Mouse (Mus musculus): Measurements from ENCODE around the gene Spaca4. TPM values are rescaled to one million over a fixed set of nuclear protein-coding genes. Genes with fewer than 3 reads are reported as not detected.

The Spaca4 gene
- polyA plus RNA-seq, 1 experiment from 2014 or later, result not detected

DNA sequence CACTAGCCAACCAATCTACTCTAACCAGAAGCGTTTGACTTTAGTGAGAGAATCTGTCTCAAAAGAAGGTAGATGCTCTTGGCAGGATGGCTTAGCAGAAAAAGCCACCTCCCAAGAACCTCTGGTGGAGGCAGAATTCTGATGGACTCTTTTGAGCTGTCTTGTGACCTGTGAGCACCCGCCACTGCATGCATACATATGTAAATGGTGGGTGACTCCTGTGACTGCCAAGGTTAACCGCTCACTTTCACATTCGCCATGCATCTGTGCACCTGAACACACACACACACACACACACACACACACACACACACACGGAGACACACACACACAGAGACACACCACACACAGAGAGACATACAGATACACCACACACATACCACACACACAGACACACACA, 21.8 kb upstream of the Spaca4 start:
- H3K27me3 ChIP-seq, result peaks cover 2% of the 10 kb centered on the region; the same call in 1 of the 2 replicates
- no peaks in the 10 kb centered on the region for H3K9me3 ChIP-seq
- WGBS, result 78% methylated on average over 5 of the region's 5 CpGs
- H3K4me1 ChIP-seq (replicated peaks), result peaks cover 7% of the 10 kb centered on the region
- H3K36me3 ChIP-seq, result no peaks in the 10 kb centered on the region
- H3K4me3 ChIP-seq (replicated peaks), result no peak overlapping the region
- no peak for ATAC-seq
- no peak overlapping the region for H3K4me2 ChIP-seq (replicated peaks)
- H3K9ac ChIP-seq (replicated peaks), result no peak overlapping the region
- H3K27ac ChIP-seq, result no peak overlapping the region

DNA sequence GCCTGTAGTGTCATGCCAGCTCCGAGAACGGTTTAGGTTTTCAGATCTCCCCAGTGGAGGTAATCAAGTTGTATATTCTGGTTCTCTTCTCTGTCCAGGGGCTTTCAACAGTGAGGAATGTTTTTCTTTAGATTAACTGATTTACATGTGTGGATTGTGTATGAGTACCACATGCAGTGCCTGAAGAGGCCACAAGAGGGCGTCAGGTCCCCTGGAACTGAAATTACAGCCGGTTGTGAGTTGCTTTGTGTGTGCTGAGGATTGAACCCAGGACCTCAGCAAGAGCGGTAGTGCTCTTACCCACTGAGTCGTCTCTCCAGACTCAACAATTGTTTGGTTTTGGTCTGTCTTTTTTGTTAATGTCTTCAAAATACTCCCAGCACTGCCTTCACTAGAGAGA, 20.9 kb upstream of the Spaca4 start:
- 64% methylated on average over 6 of the region's 6 CpGs for WGBS
- ATAC-seq, result no peak

DNA sequence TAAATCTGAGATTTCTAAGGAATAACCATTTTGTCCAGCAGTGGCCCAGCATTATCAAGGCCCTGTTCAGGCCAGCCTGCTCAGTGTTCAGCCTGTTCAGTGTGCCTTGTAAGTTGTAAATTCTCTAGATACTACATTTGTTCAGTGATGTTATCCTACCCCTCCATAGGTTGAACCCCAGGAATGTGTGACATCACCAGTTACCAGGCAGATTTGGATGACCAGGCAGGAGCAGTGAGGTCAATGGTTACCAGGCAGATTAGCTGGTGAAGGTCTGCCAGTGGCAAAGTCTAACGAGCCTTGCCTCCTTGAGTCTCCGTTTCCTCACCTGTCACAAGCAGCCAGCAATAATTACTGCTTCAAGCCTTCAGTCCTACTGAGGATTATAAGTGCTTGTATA, 18.8 kb upstream of the Spaca4 start:
- ATAC-seq, result no peak

More for the DNA sequence above, 20.9 kb upstream of the Spaca4 start:
- Histone ChIP-seq H3K9ac (replicated peaks) (no peak overlapping the region), H3K4me1 (replicated peaks) (peaks cover 7% of the 10 kb centered on the region), H3K27me3 (peaks cover 11% of the 10 kb centered on the region), H3K4me3 (replicated peaks) (no peak overlapping the region), H3K4me2 (replicated peaks) (no peak overlapping the region), H3K27ac (no peak overlapping the region), H3K9me3 (no peaks in the 10 kb centered on the region), H3K36me3 (no peaks in the 10 kb centered on the region)

DNA sequence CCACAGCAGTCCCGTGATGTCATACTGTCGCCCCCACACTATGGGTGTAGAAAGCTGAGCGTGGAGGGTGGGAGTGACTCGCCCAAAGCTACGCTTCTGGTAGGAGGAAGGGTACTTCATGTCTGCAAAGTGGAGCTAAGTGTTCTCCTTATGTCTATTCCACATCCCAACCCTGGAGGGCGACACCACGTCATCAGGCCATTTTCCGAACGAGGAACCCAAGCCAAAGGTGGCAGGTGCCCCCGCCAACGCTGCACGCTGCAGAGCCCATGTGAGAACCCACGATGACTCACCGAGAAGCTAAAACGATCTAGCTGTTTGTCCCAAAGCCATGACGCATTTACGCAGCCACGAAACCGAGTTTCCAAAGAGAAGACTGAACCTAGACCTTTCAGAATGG, 16.7 kb upstream of the Spaca4 start:
- WGBS, result 29% methylated on average over 19 of the region's 19 CpGs

More for the DNA sequence above, 18.8 kb upstream of the Spaca4 start:
- WGBS, result 28% methylated on average over 2 of the region's 2 CpGs
- Histone ChIP-seq H3K9ac (replicated peaks) (no peak overlapping the region), H3K9me3 (no peaks in the 10 kb centered on the region), H3K27me3 (peaks cover 19% of the 10 kb centered on the region), H3K36me3 (no peaks in the 10 kb centered on the region), H3K4me2 (replicated peaks) (no peak overlapping the region), H3K27ac (no peak overlapping the region), H3K4me1 (replicated peaks) (peaks cover 3% of the 10 kb centered on the region), H3K4me3 (replicated peaks) (no peak overlapping the region)

DNA sequence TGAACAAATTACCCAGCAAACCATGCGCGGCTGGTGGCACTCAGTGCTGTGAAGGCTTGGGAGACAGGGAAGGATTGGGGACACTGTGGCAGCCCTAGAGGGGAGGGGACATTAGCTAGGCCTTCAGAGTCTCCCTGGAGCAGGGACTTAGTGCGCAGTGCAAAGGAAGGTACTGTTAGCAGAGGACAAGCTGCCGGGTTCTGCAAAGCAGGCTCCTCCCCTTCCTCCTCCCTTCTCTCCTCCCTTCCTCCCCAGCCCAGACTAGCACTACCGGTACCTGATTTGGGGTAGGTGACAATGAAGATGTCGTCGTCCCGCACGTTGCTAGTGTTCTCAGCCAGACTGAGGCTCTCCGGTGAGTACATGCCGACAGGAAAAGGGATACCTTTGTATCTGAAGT, 16.2 kb upstream of the Spaca4 start:
- Histone ChIP-seq H3K4me1 (replicated peaks) (no peaks in the 10 kb centered on the region), H3K9ac (replicated peaks) (no peak overlapping the region), H3K4me2 (replicated peaks) (0 out of 2 replicates have a peak overlapping the region, but pooled peaks have one; percentile 0), H3K4me3 (replicated peaks) (no peak overlapping the region), H3K27me3 (peaks cover 19% of the 10 kb centered on the region), H3K27ac (no peak overlapping the region), H3K36me3 (no peaks in the 10 kb centered on the region), H3K9me3 (no peaks in the 10 kb centered on the region)
- no peak for ATAC-seq
- 33% methylated on average over 11 of the region's 11 CpGs for WGBS

More for the DNA sequence above, 16.7 kb upstream of the Spaca4 start:
- H3K9me3 ChIP-seq, result no peaks in the 10 kb centered on the region
- no peak for ATAC-seq
- H3K36me3 ChIP-seq, result no peaks in the 10 kb centered on the region
- no peak overlapping the region for H3K27ac ChIP-seq
- H3K4me2 ChIP-seq (replicated peaks), result 0 out of 2 replicates have a peak overlapping the region, but pooled peaks have one; percentile 0
- H3K27me3 ChIP-seq, result peaks cover 19% of the 10 kb centered on the region
- H3K9ac ChIP-seq (replicated peaks), result no peak overlapping the region
- no peak overlapping the region for H3K4me3 ChIP-seq (replicated peaks)
- no peaks in the 10 kb centered on the region for H3K4me1 ChIP-seq (replicated peaks)

DNA sequence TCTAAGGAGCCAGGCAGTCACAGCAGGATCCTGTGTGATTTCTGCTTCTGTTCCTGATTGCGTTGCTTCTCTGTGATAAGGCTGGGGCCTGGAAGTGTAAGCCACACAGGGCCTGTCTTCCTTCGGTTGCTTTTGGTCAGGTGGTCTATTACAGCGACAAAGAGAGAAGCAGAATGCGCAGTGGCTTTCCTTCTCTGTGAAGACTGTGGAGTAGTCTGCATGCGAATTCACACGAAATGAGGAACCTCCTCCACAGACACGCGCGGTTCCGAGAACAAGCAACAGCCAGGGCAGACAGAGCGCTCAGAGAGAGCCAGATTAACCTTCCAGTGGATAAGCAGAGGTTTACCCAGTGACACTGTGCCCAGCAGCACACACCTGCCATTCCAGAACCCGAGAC, 15.7 kb upstream of the Spaca4 start:
- Histone ChIP-seq H3K4me3 (replicated peaks) (no peak overlapping the region), H3K36me3 (no peaks in the 10 kb centered on the region), H3K9me3 (no peaks in the 10 kb centered on the region), H3K27me3 (peaks cover 19% of the 10 kb centered on the region), H3K4me1 (replicated peaks) (no peaks in the 10 kb centered on the region), H3K9ac (replicated peaks) (no peak overlapping the region), H3K4me2 (replicated peaks) (no peak overlapping the region), H3K27ac (no peak overlapping the region)
- 87% methylated on average over 12 of the region's 12 CpGs for WGBS
- no peak for ATAC-seq

DNA sequence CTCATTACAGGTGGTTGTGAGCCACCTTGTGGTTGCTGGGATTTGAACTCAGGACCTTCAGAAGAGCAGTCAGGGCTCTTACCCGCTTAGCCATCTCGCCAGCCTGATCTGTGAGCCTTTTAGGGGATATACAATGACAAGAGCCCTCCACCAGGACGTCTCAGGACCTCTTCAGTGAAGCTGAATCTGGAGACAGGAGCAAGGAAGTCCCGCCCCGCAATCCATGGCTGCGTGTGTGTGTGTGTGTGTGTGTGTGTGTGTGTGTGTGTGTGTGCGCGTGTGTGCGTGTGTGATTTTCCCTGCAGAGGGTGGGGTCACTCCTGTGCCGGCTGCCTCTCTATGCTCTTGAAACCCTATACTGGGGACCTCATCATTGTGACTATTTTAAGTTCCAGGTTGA, 14.2 kb upstream of the Spaca4 start:
- no peak overlapping the region for H3K4me3 ChIP-seq (replicated peaks)
- H3K4me1 ChIP-seq (replicated peaks), result no peaks in the 10 kb centered on the region
- peaks cover 19% of the 10 kb centered on the region for H3K27me3 ChIP-seq
- H3K36me3 ChIP-seq, result no peaks in the 10 kb centered on the region
- 67% methylated on average over 10 of the region's 10 CpGs for WGBS
- peak; percentile 38 for ATAC-seq
- no peak overlapping the region for H3K27ac ChIP-seq
- no peaks in the 10 kb centered on the region for H3K9me3 ChIP-seq
- H3K9ac ChIP-seq (replicated peaks), result no peak overlapping the region
- no peak overlapping the region for H3K4me2 ChIP-seq (replicated peaks)

DNA sequence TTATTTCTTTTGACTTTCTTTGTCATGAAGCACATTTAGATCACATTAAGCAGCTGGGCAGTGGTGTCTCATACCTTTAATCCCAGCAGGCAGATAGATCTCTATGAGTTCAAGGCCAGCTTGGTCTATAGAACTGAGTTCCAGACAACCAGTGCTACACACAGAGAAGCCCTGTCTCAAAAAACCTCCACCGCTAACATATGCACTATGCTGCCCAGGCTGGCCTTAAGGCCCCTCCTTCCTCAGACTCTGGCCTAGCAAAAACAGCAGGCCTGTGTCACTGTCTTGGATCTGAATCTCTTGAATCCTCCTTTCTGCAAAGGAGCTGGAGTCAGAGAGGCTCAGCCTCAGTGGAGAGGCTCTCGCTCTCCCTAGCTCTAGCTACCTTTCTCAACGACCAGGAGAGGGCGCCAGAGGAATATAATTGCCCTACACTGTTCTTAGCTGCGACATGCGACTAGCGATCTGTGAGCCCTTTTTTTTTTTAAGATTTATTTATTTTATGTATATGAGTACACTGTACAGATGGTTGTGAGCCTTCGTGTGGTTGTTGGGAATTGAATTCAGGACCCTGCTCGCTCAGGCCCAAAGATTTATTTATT, 13.7 kb upstream of the Spaca4 start:
- Histone ChIP-seq H3K4me3 (replicated peaks) (no peak overlapping the region), H3K4me2 (replicated peaks) (no peak overlapping the region), H3K4me1 (replicated peaks) (no peaks in the 10 kb centered on the region), H3K27me3 (peaks cover 19% of the 10 kb centered on the region), H3K27ac (no peak overlapping the region), H3K36me3 (no peaks in the 10 kb centered on the region), H3K9me3 (no peaks in the 10 kb centered on the region), H3K9ac (replicated peaks) (no peak overlapping the region)
- peak; percentile 92 for ATAC-seq
- WGBS, result 7% methylated on average over 9 of the region's 9 CpGs

DNA sequence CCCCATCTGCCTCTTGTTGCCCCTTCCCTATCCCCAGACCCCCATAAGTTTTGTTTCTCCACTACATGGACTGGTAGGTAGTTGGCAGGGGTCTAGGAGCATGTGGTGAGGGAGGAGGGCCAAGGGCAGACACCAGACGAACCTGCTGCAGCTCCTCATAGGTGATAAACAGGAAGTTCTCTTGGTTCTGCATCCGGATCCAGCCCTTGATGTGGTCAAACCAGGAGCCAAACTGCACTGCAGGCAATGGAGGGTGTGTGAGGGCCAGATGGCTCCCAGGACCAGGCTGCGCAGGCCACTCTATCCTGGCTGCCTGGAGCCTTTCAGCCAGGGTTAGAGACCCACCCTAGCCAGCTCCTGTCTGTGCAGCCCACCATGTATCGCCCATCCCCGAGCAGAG, 7.9 kb upstream of the Spaca4 start:
- WGBS, result 88% methylated on average over 5 of the region's 5 CpGs
- no peak overlapping the region for H3K9ac ChIP-seq (replicated peaks)
- no peak overlapping the region for H3K4me2 ChIP-seq (replicated peaks)
- H3K4me1 ChIP-seq (replicated peaks), result 0 out of 2 replicates have a peak, but pooled peaks cover 4% of the 10 kb centered on the region
- H3K9me3 ChIP-seq, result no peaks in the 10 kb centered on the region
- no peaks in the 10 kb centered on the region for H3K27me3 ChIP-seq
- H3K4me3 ChIP-seq (replicated peaks), result no peak overlapping the region
- no peak overlapping the region for H3K27ac ChIP-seq
- H3K36me3 ChIP-seq, result peaks cover 10% of the 10 kb centered on the region; the same call in 1 of the 2 replicates
- ATAC-seq, result no peak

DNA sequence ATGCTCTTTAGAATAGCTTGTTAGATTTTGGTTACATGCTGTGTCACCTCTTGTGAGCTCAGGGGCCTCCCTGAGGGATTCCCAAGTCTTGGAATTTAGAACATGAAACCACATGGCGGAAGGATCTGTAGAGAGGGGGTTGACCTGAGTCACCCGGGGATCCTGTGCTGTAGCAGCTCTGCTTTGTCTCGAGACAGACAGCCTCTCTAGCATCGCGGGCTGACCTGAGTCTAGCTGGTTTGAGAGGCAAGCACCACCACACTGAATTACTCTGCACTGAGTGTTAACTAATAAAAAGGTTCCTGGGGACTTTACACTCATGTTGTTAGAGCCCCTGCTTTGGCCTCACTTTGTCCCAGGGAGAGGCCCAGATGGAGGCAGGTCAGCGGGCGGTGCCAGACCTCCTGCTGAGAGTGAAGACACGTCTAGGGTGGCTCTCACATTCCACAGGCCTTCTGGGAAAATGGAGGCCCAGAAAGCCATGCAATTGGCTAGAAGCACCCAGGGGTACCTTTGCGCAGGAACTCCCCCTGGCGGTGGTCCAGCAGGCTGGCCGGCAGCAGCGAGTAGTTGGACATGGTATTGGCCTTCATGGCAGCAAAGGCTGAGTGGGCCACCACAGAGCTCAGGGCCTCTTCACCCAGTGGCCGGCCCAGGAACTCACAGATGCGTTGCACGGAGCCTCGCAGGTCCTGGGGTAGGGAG, 5.3 kb upstream of the Spaca4 start:
- peak; percentile 59 for ATAC-seq
- H3K4me1 ChIP-seq (replicated peaks), result 0 out of 2 replicates have a peak, but pooled peaks cover 4% of the 10 kb centered on the region
- no peak overlapping the region for H3K4me2 ChIP-seq (replicated peaks)
- H3K27ac ChIP-seq, result no peak overlapping the region
- H3K4me3 ChIP-seq (replicated peaks), result no peak overlapping the region
- WGBS, result 15% methylated on average over 16 of the region's 16 CpGs
- no peaks in the 10 kb centered on the region for H3K9me3 ChIP-seq
- H3K36me3 ChIP-seq, result peaks cover 29% of the 10 kb centered on the region
- 0 out of 2 replicates have a peak overlapping the region, but pooled peaks have one; percentile 30 for H3K9ac ChIP-seq (replicated peaks)
- no peaks in the 10 kb centered on the region for H3K27me3 ChIP-seq

DNA sequence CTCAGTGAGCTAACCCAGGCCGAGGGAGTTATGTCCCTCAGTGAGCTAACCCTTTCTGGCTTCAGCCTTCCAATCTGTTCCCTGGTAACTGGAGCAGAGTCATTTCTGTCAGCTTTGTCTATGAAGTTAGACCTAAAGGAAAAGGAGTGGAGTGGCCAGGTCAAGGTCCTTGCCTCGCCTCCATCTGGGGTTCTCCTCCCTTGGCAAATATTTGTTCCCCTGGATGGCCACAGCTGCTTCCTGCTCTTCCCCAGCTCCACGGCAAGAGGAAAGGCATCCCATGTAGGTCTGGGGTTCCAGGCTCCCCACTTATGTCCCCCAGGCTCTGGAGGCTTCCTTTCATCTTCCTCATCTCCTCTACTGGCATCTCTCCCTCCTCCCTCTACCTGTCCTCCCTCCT, 2.0 kb upstream of the Spaca4 start:
- H3K9ac ChIP-seq (replicated peaks), result no peak overlapping the region
- H3K4me1 ChIP-seq (replicated peaks), result 0 out of 2 replicates have a peak, but pooled peaks cover 4% of the 10 kb centered on the region
- 88% methylated on average over 3 of the region's 3 CpGs for WGBS
- no peaks in the 10 kb centered on the region for H3K9me3 ChIP-seq
- peaks cover 62% of the 10 kb centered on the region for H3K36me3 ChIP-seq
- no peaks in the 10 kb centered on the region for H3K27me3 ChIP-seq
- no peak overlapping the region for H3K27ac ChIP-seq
- no peak overlapping the region for H3K4me3 ChIP-seq (replicated peaks)
- ATAC-seq, result no peak
- H3K4me2 ChIP-seq (replicated peaks), result no peak overlapping the region

DNA sequence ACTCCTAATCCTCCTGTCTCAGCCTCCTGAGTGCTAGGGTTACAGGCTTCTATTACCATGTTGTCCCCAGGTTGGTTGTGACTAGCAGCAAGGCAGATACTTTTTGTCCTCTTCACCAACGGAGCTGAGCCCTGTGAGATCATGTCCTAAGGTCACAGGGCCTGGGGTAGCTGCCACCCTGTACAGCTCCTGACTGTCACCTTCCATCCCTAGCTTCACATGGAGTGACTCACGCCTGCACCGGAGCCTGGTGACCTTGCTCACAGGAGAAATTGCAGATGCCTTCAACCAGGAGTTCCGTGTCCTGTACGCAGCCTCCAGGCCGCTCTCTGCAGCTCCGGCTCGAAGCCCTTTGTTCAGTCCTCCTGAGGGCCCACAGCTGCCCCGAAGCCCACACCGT, 806 bp upstream of the Spaca4 start:
- H3K9ac ChIP-seq (replicated peaks), result no peak overlapping the region
- H3K4me2 ChIP-seq (replicated peaks), result no peak overlapping the region
- 94% methylated on average over 10 of the region's 10 CpGs for WGBS
- H3K36me3 ChIP-seq, result peaks cover 73% of the 10 kb centered on the region
- H3K4me1 ChIP-seq (replicated peaks), result 0 out of 2 replicates have a peak, but pooled peaks cover 4% of the 10 kb centered on the region
- no peaks in the 10 kb centered on the region for H3K27me3 ChIP-seq
- no peak for ATAC-seq
- H3K9me3 ChIP-seq, result no peaks in the 10 kb centered on the region
- no peak overlapping the region for H3K4me3 ChIP-seq (replicated peaks)
- no peak overlapping the region for H3K27ac ChIP-seq

Data from midbrain, embryonic 13.5 days (tissue).